Mouse (Mus musculus): ENCODE data around the gene Fev. TPM values are rescaled to one million over a fixed set of nuclear protein-coding genes. Genes with fewer than 3 reads are reported as not detected.
A peak's percentile ranks its signal among the peaks of the same experiment; 100 is the strongest.

Fev gene
- polyA plus RNA-seq (2014; fragmentation: Nextera tagmentation; extraction: Ambion mirVana) = not detected in 2 replicates

GRCm38 (mm10) chr1:74885369-74886042, at the start of gene Fev:
Gene Fev, minus strand, starts transcription at chr1:74885419.
- Histone ChIP-seq H3K4me3 (ENCODE audit: low read depth, low read length) (no peak within 1 kb of the TSS; the same call in 1 of the 2 replicates), H3K4me2 (ENCODE audit: low read length) (peak within 1 kb of the TSS; percentile 24), H3K4me1 (ENCODE audit: control insufficient read depth, insufficient read depth, low read length) (peaks cover 6% of the 10 kb centered on the region; the same call in 1 of the 2 replicates), H3K27me3 (replicated peaks; ENCODE audit: control insufficient read depth, insufficient read depth, low read length) (peaks cover 89% of the 10 kb centered on the region), H3K27ac (ENCODE audit: low read depth, low read length) (no peak within 1 kb of the TSS), H3K36me3 (ENCODE audit: control insufficient read depth, insufficient read depth, low read length) (no peaks in the 10 kb centered on the region), H3K9me3 (replicated peaks; ENCODE audit: control insufficient read depth, low read length) (no peaks in the 10 kb centered on the region), H3K9ac (ENCODE audit: low read length) (no peak within 1 kb of the TSS)
- 2% methylated on average over 41 of the region's 43 CpGs for WGBS
- DNase-seq (ENCODE audit: low spot score) (no peak), ATAC-seq (no peak)

GRCm38 (mm10) chr1:74927621-74928296, 42.5 kb upstream of the Fev start:
- no peak overlapping the region for H3K4me3 ChIP-seq (ENCODE audit: low read depth, low read length)
- DNase-seq (ENCODE audit: low spot score) (no peak), ATAC-seq (no peak)
- no peak overlapping the region for H3K9ac ChIP-seq (ENCODE audit: low read length)
- H3K4me2 ChIP-seq (ENCODE audit: low read length) = no peak overlapping the region
- H3K27ac ChIP-seq (ENCODE audit: low read depth, low read length) = no peak overlapping the region
- 0 out of 2 replicates have a peak, but pooled peaks cover 5% of the 10 kb centered on the region for H3K27me3 ChIP-seq (replicated peaks; ENCODE audit: control insufficient read depth, insufficient read depth, low read length)
- H3K9me3 ChIP-seq (replicated peaks; ENCODE audit: control insufficient read depth, low read length) = no peaks in the 10 kb centered on the region
- WGBS = 86% methylated on average over 9 of the region's 9 CpGs
- H3K4me1 ChIP-seq (ENCODE audit: control insufficient read depth, insufficient read depth, low read length) = no peaks in the 10 kb centered on the region
- H3K36me3 ChIP-seq (ENCODE audit: control insufficient read depth, insufficient read depth, low read length) = no peaks in the 10 kb centered on the region

DNA sequence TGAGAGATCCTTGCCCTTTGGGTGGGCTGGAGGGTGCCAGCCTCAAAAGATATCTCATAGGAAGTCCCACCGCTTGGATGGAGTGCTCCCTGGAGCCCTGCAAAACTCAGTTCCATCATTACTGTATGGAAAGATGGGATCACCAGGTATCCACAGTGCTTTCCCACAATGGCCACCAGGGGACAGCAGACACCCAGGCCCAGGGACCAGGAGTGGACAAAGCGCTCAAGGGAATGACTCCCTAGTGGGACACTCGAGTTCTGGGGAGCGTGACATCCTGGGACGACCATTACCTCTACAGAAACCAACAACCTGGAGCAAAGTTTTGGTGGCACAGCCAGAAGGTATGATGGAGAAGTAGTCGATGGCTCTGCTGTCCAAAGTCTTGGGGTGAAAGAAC, 41.5 kb upstream of the Fev start:
- Histone ChIP-seq H3K4me2 (ENCODE audit: low read length) (no peak overlapping the region), H3K27me3 (replicated peaks; ENCODE audit: control insufficient read depth, insufficient read depth, low read length) (0 out of 2 replicates have a peak, but pooled peaks cover 1% of the 10 kb centered on the region), H3K4me1 (ENCODE audit: control insufficient read depth, insufficient read depth, low read length) (no peaks in the 10 kb centered on the region), H3K36me3 (ENCODE audit: control insufficient read depth, insufficient read depth, low read length) (no peaks in the 10 kb centered on the region), H3K9me3 (replicated peaks; ENCODE audit: control insufficient read depth, low read length) (no peaks in the 10 kb centered on the region), H3K4me3 (ENCODE audit: low read depth, low read length) (no peak overlapping the region), H3K27ac (ENCODE audit: low read depth, low read length) (no peak overlapping the region), H3K9ac (ENCODE audit: low read length) (no peak overlapping the region)
- ATAC-seq (no peak), DNase-seq (ENCODE audit: low spot score) (peak; percentile 49)
- 41% methylated on average over 6 of the region's 6 CpGs for WGBS

DNA sequence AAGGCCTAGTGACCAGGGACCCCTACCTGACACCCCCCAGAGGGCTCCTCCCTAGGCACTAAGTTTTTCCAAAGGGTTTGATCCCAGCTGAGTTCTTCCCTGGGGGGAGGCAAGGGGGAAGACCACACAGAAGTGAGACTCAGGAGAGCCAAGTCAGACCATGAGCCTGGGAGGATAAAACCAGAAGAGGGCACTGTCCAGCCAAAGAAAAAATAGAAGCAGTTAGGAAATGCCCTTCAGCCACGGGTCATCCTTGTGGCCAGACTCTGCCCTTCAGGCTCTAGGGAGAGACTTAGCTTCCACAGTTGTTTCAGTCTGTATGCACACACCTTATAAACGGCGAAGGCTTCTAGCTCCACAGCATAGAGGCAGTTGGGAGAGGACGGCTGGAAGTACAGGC, 39.2 kb upstream of the Fev start:
- no peak overlapping the region for H3K27ac ChIP-seq (ENCODE audit: low read depth, low read length)
- H3K27me3 ChIP-seq (replicated peaks; ENCODE audit: control insufficient read depth, insufficient read depth, low read length) = no peaks in the 10 kb centered on the region
- 64% methylated on average over 4 of the region's 4 CpGs for WGBS
- no peaks in the 10 kb centered on the region for H3K4me1 ChIP-seq (ENCODE audit: control insufficient read depth, insufficient read depth, low read length)
- ATAC-seq (no peak), DNase-seq (ENCODE audit: low spot score) (no peak)
- no peak overlapping the region for H3K4me3 ChIP-seq (ENCODE audit: low read depth, low read length)
- H3K4me2 ChIP-seq (ENCODE audit: low read length) = no peak overlapping the region
- H3K9ac ChIP-seq (ENCODE audit: low read length) = no peak overlapping the region
- H3K36me3 ChIP-seq (ENCODE audit: control insufficient read depth, insufficient read depth, low read length) = no peaks in the 10 kb centered on the region
- no peaks in the 10 kb centered on the region for H3K9me3 ChIP-seq (replicated peaks; ENCODE audit: control insufficient read depth, low read length)

DNA sequence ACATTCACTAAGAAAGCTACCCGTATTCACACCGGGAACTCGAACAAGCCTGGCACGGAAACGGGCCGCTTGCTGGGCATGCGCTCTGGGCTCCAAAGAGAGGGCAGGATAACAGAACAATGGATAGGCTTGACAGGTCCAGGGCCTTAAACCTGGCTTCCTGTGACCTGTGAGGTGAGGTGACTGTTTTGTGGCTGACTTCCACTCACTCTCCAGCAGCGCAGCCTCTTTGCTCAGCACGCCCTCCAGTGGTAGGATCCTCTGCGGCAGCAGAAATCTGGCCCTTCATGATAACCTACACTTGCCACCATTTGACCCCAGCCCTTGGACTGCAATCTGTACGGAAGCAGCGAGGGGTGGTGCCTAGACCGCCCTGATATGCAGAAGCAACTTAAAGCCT, 30.5 kb upstream of the Fev start:
- no peak overlapping the region for H3K4me2 ChIP-seq (ENCODE audit: low read length)
- no peak for DNase-seq (ENCODE audit: low spot score)

GRCm38 (mm10) chr1:74902191-74902590, 17.0 kb upstream of the Fev start:
- 36% methylated on average over 6 of the region's 6 CpGs for WGBS
- Histone ChIP-seq H3K4me3 (ENCODE audit: low read depth, low read length) (no peak overlapping the region), H3K27me3 (replicated peaks; ENCODE audit: control insufficient read depth, insufficient read depth, low read length) (peaks cover 50% of the 10 kb centered on the region), H3K9ac (ENCODE audit: low read length) (no peak overlapping the region), H3K36me3 (ENCODE audit: control insufficient read depth, insufficient read depth, low read length) (no peaks in the 10 kb centered on the region), H3K9me3 (replicated peaks; ENCODE audit: control insufficient read depth, low read length) (no peaks in the 10 kb centered on the region), H3K27ac (ENCODE audit: low read depth, low read length) (no peak overlapping the region), H3K4me2 (ENCODE audit: low read length) (no peak overlapping the region), H3K4me1 (ENCODE audit: control insufficient read depth, insufficient read depth, low read length) (peaks cover 4% of the 10 kb centered on the region; the same call in 1 of the 2 replicates)
- ATAC-seq (no peak), DNase-seq (ENCODE audit: low spot score) (no peak)

More for the DNA sequence above, 30.5 kb upstream of the Fev start:
- H3K9ac ChIP-seq (ENCODE audit: low read length) = no peak overlapping the region
- 0 out of 2 replicates have a peak, but pooled peaks cover 2% of the 10 kb centered on the region for H3K9me3 ChIP-seq (replicated peaks; ENCODE audit: control insufficient read depth, low read length)
- H3K27me3 ChIP-seq (replicated peaks; ENCODE audit: control insufficient read depth, insufficient read depth, low read length) = no peaks in the 10 kb centered on the region
- H3K4me3 ChIP-seq (ENCODE audit: low read depth, low read length) = no peak overlapping the region
- 16% methylated on average over 13 of the region's 13 CpGs for WGBS
- no peaks in the 10 kb centered on the region for H3K36me3 ChIP-seq (ENCODE audit: control insufficient read depth, insufficient read depth, low read length)
- no peak for ATAC-seq
- no peak overlapping the region for H3K27ac ChIP-seq (ENCODE audit: low read depth, low read length)
- H3K4me1 ChIP-seq (ENCODE audit: control insufficient read depth, insufficient read depth, low read length) = no peaks in the 10 kb centered on the region

DNA sequence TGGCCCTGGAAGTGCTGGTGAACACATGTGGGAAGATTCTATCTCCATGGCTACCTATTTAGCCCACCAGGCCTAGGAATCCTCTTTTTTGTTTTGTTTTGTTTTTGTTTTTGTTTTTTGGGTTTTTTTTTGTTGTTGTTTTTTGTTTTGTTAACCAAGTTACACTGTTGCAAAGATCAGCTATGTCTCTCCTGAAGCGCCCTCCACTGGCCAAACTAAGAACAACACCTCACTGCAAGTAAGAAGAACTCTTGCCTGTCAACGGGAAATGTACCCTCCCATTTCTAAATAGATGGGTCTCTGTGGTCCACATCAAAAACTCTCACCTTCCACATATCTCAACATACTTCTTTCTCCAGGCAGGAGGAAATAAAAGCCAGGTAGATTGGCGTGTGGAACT, 16.5 kb upstream of the Fev start:
- Histone ChIP-seq H3K4me2 (ENCODE audit: low read length) (no peak overlapping the region), H3K36me3 (ENCODE audit: control insufficient read depth, insufficient read depth, low read length) (no peaks in the 10 kb centered on the region), H3K27ac (ENCODE audit: low read depth, low read length) (no peak overlapping the region), H3K4me3 (ENCODE audit: low read depth, low read length) (no peak overlapping the region), H3K9ac (ENCODE audit: low read length) (no peak overlapping the region), H3K4me1 (ENCODE audit: control insufficient read depth, insufficient read depth, low read length) (peaks cover 4% of the 10 kb centered on the region; the same call in 1 of the 2 replicates), H3K27me3 (replicated peaks; ENCODE audit: control insufficient read depth, insufficient read depth, low read length) (peaks cover 55% of the 10 kb centered on the region), H3K9me3 (replicated peaks; ENCODE audit: control insufficient read depth, low read length) (no peaks in the 10 kb centered on the region)
- WGBS = 3% methylated on average over 3 of the region's 3 CpGs
- DNase-seq (ENCODE audit: low spot score) (no peak), ATAC-seq (no peak)

DNA sequence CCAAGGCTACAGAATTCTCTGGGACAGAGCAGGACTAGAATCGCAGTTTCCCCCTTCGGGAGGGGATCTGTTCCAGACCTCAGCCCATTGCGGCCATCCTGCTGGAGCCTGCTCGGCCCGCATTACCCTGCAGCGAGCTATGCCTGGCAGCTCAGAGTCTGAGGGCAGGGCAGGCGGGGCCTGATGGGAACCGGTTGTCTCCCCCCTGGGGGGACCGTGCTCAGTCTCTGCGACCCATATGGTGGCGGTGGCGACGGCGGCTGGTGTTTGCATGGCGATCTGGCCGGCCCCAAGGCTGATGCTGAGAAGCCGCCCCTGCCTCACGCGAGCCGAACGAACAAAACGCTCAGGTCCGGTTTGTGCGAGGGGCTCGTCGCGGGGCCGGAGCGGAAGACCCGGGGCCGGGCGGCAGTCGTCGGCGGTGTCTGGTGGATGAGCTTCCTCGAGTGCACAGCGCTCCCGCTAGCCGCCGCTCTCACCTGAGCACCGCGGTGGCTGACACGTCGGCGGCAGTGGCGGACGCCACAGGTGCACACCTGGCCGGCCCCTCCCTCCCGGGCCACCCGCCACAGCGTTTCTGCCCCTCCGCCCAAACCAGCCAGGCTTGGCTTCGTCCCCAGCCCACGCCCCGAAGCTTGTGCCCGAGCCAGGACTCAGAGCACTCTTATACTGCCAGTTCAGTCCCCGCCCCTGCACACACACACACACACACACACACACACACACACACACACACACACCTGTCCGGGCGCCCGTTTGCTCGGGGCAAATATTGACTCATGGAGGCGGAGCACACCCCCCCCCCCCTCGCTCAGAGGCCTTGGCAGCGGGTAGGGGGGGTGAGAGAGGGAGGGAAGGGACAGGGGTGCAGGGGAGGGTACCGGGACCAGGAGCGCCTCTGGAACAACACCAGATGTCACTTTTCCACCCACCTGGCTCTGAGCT, 15.4 kb upstream of the Fev start:
- H3K4me1 ChIP-seq (ENCODE audit: control insufficient read depth, insufficient read depth, low read length) = peaks cover 4% of the 10 kb centered on the region; the same call in 1 of the 2 replicates
- H3K4me2 ChIP-seq (ENCODE audit: low read length) = peak overlapping the region; percentile 61
- H3K9ac ChIP-seq (ENCODE audit: low read length) = peak overlapping the region; percentile 43
- ATAC-seq (peak; percentile 42), DNase-seq (ENCODE audit: low spot score) (no peak)
- under 1% methylated on average over 62 of the region's 66 CpGs for WGBS
- H3K27ac ChIP-seq (ENCODE audit: low read depth, low read length) = no peak overlapping the region
- H3K9me3 ChIP-seq (replicated peaks; ENCODE audit: control insufficient read depth, low read length) = no peaks in the 10 kb centered on the region
- peak overlapping the region; percentile 28 for H3K4me3 ChIP-seq (ENCODE audit: low read depth, low read length)
- H3K36me3 ChIP-seq (ENCODE audit: control insufficient read depth, insufficient read depth, low read length) = no peaks in the 10 kb centered on the region
- peaks cover 61% of the 10 kb centered on the region for H3K27me3 ChIP-seq (replicated peaks; ENCODE audit: control insufficient read depth, insufficient read depth, low read length)
